Mouse (Mus musculus): ENCODE measurements around the gene Bag2.
A peak's percentile ranks its signal among the peaks of the same experiment; 100 is the strongest.
"Not testable (repeated sequence)": the region's sequence is repeated elsewhere in the genome, so short reads cannot be mapped to it uniquely, and the experiment has no call there.

Bag2 gene

DNA sequence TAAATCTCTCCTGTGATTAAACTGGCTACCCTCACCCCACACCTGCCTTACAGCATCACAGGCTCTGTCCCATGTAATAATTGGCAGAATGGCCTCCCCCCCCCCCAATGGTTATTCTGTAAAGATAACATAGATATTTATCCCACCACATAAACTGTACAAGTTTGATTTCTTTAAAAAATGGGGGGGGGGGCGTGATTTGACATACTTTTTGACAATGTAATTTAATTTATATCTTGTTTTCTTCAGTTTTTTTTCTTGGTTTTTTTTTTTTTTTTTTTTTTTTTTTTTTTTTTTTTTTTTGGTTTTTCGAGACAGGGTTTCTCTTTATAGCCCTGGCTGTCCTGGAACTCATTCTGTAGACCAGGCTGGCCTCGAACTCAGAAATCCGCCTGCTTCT lies 7.9 kb downstream of the Bag2 start:
- DNase-seq (ENCODE audit: low spot score), result not testable (repeated sequence)

DNA sequence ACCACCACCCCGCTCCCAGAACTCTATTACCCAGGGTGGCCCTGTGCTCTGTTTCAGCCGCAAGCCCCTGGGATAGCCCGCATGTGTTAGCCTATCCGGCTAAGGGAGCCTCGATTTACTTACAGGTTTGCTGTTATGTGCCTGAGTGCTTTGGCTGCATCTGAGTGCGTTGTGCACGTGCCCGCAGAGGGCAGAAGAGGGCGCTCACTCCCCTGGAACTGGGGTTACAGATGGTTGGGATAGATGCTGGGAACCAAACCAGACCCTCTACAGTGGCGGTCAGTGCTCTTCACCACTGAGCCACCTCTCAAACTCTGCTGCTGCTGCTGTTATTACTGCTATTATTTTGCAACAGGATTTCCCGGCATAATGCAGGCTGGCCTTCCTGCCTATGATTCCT lies 8.5 kb downstream of the Bag2 start:
- no peak for DNase-seq (ENCODE audit: low spot score)

DNA sequence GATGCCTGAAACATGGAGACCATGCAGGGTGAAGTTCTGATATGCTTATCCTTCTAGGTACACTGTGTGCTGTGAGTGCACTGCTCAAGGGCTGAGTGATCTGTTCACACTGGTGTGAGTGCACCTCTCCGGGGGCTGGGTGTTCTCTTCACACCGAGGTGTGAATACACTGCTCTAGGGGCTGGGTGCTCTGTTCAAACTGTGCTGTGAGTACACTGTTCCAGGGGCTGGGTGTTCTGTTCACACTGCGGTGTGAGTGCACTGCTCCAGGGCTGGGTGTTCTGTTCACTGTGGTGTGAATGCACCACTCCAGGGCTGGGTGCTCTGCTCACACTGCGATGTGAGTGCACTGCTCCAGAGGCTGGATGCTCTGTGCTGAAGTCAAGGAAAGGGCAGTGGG lies 11.7 kb downstream of the Bag2 start:
- no peak for DNase-seq (ENCODE audit: low spot score)

DNA sequence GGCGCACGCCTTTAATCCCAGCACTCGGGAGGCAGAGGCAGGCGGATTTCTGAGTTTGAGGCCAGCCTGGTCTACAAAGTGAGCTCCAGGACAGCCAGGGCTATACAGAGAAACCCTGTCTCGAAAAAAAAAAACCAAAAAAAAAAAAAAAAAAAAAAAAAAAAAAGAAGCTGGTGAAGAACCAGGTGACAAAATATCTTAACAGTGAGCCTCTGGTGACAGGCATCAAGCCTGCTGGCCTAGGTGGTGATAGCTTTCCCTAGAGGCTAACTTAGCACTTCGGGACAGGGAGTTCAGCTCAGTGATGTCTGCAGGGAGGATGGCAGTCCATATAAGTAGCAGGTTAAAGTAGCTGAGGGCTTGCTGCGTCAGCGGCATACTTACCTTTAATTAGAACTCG lies 12.8 kb downstream of the Bag2 start:
- DNase-seq (ENCODE audit: low spot score), result not testable (repeated sequence)

DNA sequence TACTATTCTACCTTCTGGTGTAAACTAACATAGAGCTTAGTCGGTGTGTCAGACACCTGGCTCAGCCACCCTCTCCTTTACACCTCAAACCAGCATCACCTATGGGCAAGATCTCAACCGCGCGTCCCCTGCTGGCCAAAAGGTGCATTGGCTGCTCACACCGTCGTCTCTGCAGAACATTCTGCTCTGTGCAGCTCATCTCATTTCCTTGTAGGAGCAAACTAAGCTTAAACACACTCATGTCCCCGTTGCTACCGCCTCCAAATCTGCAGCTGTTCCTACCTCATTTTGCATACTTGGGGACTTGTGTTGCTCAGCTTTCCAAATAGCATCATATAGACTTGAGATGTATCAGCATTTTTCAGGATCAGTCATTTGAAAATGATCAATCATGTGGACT lies 14.7 kb downstream of the Bag2 start:
- DNase-seq (ENCODE audit: low spot score), result no peak

DNA sequence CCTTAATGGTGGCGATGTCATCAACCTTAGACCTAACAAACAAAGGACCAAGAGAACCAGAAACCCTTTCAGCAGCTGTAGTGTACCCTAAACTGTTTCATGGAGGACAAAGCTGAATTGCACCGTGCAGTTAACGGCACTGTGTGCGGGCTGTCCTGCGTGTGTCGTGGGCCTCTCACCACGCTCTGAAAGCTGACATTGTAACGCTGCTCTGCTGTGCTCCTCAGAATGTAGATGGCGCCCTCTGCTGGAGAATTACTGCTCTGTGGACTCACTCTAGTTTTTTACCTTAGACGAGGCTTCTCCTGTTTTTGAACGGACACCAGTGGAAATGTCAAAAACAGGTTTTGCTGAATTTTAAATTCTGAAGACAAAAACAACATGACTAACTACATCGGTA lies 18.3 kb downstream of the Bag2 start:
- no peak for DNase-seq (ENCODE audit: low spot score)

DNA sequence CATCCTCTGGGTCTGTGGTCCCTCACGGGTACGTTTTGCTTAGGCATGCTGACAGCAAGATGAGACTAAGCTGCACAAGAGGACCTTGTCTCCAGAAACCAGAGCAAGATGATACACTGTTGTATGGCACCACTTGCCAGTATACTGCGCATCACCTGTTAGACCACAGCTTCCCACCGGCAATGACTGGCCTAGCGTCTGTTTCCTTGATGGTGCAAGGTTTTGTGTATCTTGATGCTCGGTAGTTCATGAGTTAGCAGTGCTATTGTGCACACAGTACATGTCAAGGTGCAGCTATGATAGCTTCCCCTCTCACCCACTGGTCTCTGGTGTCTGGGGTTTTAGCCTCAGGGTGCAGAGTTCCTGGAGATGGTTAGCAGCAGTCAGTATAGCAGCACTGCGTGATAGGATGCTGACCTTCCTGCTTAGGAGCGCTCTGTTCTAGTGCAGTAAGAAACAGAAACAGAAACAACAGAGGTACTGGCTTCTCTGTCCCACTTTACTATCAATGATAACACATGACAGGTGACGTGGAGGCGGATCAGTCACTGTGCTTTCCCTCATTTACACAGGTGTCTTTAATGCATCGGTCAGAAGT lies 18.8 kb downstream of the Bag2 start:
- DNase-seq (ENCODE audit: low spot score), result no peak

DNA sequence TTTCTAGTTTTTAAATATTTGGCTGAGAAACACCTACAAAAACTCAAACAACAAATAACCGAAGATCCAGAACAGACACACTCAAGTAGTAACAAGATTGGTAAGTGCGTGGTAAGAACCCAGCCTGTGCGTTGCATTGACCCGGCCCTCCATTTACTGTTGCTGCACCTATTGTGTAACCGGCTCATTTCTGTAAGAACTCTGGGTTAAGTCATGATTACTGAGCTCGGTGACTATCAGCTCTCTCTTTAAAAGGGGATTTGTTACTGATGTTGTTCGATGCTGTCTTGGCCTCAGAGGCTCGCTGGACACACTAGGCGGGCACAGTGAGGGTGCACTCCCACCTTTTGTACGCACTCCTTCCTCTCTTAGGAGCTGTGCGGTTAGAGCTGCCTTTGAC lies 19.3 kb downstream of the Bag2 start:
- no peak for DNase-seq (ENCODE audit: low spot score)

DNA sequence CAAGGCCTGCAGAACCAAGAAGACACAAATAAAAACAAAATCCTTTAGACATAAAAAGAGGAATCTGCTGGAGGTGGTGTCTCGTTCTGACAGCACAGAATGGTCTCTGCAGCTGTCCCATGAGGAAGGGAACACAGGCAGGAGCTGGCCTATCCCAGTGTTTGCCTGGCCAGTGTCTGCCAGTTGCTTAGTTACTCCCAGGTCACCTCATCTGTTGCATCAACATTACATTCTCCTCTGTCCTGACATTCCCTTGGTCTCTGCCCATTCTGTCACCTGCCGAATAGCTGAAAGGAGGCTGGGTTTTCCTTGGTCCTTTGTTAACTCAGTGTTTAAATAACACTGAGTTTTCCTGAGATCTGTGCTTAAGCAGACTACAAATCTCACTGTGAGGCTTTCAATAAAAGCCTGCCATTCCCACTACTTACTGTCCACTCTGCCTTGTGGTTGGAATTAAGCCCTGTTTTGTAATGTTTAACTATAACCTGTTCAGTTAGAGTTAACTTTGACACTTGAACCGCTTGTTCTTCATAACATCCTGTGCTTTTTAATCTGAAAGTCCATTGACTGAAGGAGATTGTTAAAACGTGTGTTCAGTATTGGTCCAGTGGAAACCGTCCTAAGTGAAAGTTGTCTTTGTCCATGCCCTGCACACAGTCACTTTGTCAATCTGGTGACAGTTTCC lies 23.5 kb downstream of the Bag2 start:
- no peak for DNase-seq (ENCODE audit: low spot score)

DNA sequence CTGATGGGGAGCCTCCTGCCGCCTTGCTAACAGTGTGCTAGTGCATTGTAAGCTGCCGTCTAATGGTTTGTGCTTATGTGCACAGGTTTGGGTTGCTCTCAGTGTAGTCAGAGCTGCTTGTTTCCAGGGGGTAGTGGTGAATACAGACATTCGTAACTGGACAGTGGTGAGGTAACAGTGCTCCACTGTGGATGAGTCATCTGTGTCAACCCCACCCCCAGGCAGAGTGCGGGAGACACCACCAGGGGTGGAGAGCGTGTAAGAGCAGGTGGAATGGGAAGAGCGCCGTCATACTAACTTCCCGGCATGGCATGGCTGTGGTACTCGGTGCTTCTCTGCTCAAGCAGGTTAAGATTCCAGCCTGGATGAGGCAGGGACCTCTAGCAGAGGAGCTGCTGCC lies 24.6 kb downstream of the Bag2 start:
- DNase-seq (ENCODE audit: low spot score), result no peak

DNA sequence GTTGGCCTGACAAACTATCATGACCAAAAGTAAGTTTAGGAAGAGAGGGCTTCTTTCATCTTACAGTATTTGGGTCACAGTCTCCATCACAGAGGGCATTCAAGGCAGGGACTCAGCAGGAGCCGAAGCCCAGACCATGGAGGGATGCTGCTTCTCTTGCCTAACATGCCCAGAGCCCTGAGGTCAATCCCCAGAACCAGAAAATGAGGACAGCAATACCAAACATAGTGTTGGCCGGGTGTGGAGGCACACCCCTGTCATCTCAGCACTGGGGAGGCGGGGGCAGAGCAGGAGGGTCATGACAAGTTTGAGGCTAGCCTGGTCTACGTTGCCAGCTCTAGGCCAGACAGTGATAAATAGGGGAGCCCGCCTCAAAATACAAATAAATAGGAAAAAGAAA lies 32.5 kb downstream of the Bag2 start:
- no peak for DNase-seq (ENCODE audit: low spot score)

DNA sequence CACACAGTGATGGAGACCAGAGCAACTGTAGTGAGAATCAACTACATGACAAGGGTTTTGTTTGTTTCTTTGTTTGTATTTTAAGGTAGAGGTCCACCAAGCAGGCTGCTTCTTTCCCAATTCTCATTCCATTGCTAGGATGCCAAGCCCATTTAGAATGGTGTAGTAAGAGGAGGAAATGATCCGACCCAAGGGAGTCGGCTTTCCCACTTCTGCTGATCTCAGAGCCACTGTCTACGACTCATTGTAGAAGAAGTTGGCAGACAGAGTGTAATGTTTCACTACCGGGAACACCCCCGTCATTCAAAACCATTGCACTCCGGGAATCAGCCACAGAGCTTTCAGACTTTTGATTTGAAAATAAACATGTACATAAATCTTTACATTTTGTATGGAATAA lies 33.1 kb downstream of the Bag2 start:
- no peak for DNase-seq (ENCODE audit: low spot score)

DNA sequence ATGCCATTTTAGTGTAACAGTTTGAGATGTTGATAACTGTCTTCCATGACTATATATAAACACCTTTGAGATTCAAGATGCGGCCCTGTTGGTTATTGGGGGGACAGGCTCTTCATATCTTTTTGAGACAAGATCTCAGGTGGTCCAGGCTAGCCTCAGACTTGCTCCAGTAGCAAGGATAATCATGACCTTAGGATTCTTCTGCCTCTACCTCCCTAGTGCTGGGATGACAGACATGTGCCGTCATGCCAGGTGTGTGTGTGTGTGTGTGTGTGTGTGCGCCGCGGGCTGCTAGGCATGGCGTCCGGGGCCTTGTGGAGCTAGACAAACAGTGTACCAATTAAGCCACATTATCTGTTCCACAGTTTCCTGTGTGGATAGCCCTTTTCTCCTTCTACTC lies 36.6 kb downstream of the Bag2 start:
- DNase-seq (ENCODE audit: low spot score), result no peak

DNA sequence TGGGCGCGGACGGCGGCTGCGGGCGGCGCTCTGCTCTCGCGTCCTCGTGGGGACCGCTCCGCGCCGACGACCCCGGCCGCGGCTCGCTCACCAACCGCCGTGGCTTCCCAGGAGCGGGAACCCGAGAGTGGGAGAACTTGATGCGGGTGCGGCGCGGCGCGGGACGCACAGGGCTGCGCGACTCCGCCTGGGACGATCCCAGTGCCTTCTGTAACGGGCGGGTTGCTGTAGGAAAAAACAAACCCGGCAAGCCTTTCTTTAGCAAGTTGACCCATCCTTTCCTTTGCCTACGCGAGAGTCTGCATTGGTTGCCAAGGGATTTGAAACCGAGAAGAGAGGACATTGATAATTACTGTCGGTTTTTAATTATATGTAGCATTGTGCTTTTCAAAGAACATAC lies 37.4 kb downstream of the Bag2 start:
- DNase-seq (ENCODE audit: low spot score), result no peak

DNA sequence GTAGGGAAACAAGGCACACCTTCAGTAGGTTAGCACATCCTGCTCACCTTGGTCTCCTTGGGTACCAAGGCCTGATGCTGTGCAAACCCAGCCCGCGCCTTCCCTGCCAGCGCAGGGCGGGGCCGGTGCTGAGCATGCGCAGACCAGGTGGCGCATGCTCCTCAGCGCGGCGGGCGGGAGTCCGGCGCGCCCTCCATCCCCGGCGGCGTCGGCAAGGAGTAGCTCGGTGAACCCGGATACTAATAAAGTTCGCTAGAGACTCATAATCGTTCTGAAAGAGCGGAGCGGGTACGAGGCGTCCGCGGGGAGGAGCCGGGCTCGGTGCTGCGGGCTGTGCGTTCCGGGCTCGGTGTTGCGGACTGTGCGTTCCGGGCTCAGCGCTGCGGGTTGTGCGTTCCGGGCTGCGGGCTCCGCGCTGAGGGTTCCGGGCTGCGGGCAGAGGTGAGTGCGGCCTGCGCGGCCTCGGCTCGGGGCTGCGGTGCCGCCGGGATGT lies 37.8 kb downstream of the Bag2 start, which contains the start of gene Rab23:
TSS of gene Rab23 (plus strand) at position 155 of the 493 bp plus-strand sequence.
- DNase-seq (ENCODE audit: low spot score), result peak; percentile 87

DNA sequence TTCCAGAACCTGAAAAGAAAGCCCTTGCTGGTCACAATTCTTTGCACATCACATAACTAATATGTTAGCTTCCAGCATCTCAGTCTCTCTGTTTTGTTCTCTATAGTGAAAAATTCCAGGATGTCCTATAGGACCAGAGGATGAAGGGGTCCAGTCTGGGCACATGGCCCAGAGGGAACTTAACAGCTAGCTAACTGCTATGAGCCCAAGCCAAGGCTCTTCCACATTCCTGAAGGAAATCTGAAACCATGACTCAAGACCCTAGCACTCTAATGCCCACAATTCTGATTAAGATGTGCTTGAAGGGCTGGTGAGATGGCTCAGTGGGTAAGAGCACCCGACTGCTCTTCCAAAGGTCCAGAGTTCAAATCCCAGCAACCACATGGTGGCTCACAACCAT lies 40.0 kb downstream of the Bag2 start:
- DNase-seq (ENCODE audit: low spot score), result no peak

DNA sequence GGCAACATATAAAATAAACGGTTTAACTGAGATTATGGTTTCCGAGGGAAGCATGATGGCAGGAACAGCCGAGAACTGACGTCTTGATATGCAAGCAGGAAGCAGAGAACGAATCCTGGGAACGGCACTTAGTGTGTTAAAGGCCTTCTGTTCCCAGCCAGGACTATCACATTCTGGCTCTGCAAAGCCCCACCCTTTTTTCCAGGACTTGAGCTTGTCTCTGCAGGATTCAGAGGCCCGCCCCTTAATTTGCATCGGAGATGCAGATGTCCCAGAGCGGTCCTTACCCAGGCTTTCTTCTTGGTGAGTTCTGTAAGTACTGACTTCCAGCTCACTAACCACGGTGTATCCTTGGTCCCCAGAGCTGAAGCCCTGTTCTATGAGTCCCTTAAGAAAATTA lies 42.8 kb downstream of the Bag2 start:
- DNase-seq (ENCODE audit: low spot score), result no peak

DNA sequence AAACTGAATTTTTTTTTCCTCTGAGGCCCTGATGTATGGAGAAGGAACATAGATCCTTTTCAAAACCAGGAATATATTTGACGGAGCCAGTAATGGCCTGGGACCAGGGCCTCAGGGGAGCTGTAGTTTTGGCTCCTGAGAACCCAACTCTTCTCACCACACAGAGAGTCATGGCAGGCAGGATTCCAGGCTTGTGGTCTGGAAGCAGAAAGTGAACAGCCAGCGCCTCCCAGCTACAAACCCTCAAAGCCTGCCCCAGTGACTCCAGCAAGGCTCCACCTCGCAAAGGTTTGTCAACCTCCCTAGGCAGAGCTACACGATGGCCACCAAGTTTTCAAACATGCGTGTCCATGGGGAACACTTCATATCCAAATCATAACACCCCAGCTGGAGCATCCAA lies 45.6 kb downstream of the Bag2 start:
- no peak for DNase-seq (ENCODE audit: low spot score)

DNA sequence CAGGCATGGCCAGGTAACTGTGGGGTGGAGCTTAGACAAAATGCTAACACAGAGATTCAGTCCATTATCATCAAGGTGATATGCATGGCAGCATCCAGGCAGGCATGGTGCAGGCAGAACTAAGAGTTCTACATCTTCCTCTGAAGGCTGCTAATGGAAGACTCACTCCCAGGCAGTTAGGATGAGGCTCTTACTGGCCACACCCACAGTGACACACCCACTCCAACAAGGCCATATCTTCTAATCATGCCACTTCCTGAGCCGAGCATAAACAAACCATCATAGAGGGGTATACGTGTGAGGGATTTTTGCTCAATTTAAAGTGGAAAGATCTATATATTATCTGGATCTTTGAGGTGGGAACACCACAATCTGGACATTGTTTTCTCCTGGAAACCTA lies 48.0 kb downstream of the Bag2 start:
- no peak for DNase-seq (ENCODE audit: low spot score)

DNA sequence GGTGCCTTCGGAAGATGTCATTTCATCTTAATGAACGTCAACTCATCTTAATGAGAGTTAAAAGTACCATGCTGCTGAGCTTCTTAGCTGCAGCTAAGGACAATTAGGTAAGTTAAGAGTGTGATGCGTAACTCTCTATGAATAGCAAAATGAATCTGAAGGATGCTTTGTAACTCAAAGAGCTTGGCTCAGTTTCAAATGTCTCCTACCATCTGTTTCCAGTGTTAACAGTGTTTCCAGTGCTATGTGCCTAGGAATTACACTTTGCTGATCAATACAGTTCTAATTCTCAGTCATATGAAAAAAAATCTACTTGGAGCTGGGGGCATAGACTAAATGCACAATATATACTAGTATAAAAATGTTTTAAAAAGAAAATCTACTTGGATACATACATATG lies 56.4 kb downstream of the Bag2 start:
- no peak for DNase-seq (ENCODE audit: low spot score)

DNA sequence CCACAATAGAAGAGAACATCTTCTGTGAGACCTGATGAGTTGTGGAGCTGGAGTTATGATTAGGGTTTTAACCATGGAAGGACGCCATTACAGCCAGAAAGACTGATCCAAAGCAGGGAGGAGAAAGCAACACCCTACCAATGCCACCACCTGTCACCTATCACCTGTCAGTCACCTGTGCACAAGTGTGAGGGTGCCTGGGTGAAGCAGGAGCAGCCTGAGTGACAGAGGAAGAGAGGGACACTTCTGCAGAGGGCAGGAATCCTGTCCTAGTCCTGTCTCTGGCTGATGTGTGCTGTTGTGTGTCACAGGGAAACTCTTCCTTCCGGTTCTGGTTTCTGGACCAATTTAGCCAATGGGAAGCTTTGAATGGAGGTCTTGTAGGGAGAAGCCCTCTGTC lies 61.6 kb downstream of the Bag2 start:
- DNase-seq (ENCODE audit: low spot score), result no peak
